Mouse (Mus musculus): ENCODE measurements at regions not wholly inside any gene's neighbourhood (a gene's known extent, or its start where the extent isn't known, plus 50 kb on each side); places are given as distances from the start of the nearest gene placed in this dataset.

DNA sequence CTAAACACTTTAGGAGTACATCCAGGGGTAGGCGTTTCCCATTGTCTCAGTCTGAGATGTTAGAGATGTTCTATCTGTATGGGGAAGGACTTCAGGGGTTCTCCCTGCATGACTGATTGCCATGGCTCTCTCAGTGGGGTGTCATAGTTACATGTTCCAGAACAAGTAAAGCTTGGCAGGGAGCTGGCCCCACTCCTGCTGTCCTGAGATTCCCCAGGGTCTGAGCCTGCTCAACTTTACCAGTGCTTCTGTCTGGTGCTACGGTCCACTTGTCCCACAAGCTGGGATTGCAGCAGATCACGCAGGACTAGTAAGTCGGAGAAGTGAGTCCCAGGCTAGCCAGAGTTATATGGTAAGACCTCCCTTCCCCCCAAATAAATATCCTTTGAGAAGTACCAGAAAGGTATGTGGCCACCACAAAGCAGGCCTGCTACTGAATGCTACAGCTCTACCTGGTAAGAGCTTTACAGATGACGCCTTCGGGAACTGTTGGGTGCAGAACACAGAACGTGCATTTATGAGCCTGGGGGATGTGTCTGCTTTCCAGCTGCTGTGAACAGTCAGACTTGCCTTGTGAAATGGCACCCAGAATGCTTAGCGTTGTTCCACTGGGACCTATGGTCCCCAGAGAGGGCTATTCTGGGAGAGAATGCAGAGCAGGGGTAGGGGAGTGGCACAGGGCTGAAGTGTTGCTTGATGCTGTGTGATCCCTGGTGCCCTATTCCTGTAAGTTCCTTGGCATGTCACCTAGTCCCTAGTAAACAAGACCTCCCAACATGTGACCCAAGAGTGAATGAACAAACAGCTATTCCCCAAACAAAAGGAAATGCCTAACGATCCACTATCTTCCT lies 148.9 kb upstream of the Tgfbr2 start:
- Histone ChIP-seq H3K4me3 (no peak overlapping the region), H3K9ac (no peak overlapping the region), H3K27me3 (no peaks in the 10 kb centered on the region), H3K4me2 (no peak overlapping the region), H3K9me3 (no peaks in the 10 kb centered on the region), H3K36me3 (no peaks in the 10 kb centered on the region), H3K27ac (peak overlapping the region; percentile 61), H3K4me1 (peaks cover 24% of the 10 kb centered on the region)
- WGBS = 64% methylated on average over 9 of the region's 9 CpGs
- ATAC-seq (ENCODE audit: borderline replicate concordance, extremely low read depth, low FRiP score, low TSS enrichment) = peak; percentile 86

DNA sequence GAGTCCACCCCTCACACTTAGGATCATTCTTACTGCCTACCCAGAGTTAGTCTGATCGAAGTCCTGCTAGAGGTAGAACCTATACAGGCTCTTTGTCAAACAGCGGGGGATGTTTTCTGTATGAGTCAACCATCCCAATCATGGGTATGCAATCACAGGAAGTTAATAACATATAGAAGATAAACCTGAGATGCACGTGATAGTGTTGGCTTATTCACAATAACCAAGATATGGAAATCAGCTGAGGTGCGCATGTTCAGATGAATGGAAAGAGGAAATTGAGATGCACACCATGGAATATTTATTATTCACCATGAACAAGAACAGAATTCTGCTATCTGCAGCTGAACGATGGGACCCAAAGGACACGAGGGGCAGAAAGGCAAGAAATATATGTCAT lies 146.7 kb upstream of the Tgfbr2 start:
- Histone ChIP-seq H3K4me3 (no peak overlapping the region), H3K27ac (no peak overlapping the region), H3K4me1 (peaks cover 24% of the 10 kb centered on the region), H3K27me3 (no peaks in the 10 kb centered on the region), H3K36me3 (no peaks in the 10 kb centered on the region), H3K9ac (no peak overlapping the region), H3K4me2 (no peak overlapping the region), H3K9me3 (no peaks in the 10 kb centered on the region)
- ATAC-seq (ENCODE audit: borderline replicate concordance, extremely low read depth, low FRiP score, low TSS enrichment) = no peak
- 88% methylated on average over 6 of the region's 6 CpGs for WGBS

DNA sequence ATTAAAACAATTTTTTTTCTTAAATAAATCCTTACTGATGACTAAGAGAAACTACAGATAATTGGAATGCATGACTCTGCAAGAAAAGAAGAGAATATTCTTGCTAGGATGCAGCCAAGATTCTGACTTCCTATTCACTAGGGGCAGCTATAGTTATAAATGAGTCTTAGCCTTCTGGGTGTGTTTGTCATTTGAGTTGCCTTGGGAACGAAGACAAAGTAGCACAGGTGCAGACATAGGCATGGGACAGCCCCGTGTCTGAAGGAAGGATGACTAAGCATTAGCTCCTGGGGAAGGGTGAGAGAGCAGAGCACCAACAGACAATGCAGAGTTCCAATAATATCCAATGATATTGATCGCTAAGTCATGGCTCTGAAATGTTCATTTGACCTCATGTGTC lies 144.3 kb upstream of the Tgfbr2 start:
- H3K4me2 ChIP-seq = no peak overlapping the region
- ATAC-seq (ENCODE audit: borderline replicate concordance, extremely low read depth, low FRiP score, low TSS enrichment) = no peak
- H3K4me3 ChIP-seq = no peak overlapping the region
- H3K36me3 ChIP-seq = no peaks in the 10 kb centered on the region
- no peak overlapping the region for H3K27ac ChIP-seq
- H3K27me3 ChIP-seq = no peaks in the 10 kb centered on the region
- peaks cover 22% of the 10 kb centered on the region for H3K4me1 ChIP-seq
- no peak overlapping the region for H3K9ac ChIP-seq
- WGBS = 71% methylated on average over 3 of the region's 3 CpGs
- H3K9me3 ChIP-seq = no peaks in the 10 kb centered on the region

DNA sequence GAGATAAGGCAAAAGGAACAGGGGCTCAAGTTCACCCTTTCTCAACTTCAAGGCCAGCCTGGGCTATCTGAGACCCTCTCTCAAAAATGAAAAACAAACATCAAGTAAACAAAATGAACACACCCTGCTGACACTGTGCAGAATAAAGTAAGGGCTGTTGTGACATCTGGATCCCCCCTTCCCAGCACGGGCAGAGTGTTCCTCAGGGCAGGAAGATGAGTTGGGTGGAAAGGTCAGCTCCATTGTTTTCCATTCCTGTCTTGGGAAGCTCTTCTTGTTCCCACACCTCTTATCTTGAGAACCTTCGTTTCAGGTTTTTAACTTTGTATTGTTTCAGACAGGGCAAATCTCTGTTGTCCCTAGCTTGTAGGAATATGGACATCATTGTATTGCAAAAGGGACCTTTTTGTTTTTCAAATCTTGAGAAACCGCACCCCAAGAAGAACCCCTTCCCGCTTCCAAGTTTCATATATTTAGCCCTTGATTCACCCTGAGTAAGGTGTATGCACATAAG lies 141.5 kb upstream of the Tgfbr2 start:
- WGBS = 57% methylated on average over 4 of the region's 4 CpGs
- H3K4me3 ChIP-seq = no peak overlapping the region
- no peak for ATAC-seq (ENCODE audit: borderline replicate concordance, extremely low read depth, low FRiP score, low TSS enrichment)
- no peak overlapping the region for H3K27ac ChIP-seq
- peaks cover 28% of the 10 kb centered on the region for H3K4me1 ChIP-seq
- H3K9me3 ChIP-seq = no peaks in the 10 kb centered on the region
- no peaks in the 10 kb centered on the region for H3K36me3 ChIP-seq
- no peak overlapping the region for H3K4me2 ChIP-seq
- H3K9ac ChIP-seq = no peak overlapping the region
- H3K27me3 ChIP-seq = no peaks in the 10 kb centered on the region

DNA sequence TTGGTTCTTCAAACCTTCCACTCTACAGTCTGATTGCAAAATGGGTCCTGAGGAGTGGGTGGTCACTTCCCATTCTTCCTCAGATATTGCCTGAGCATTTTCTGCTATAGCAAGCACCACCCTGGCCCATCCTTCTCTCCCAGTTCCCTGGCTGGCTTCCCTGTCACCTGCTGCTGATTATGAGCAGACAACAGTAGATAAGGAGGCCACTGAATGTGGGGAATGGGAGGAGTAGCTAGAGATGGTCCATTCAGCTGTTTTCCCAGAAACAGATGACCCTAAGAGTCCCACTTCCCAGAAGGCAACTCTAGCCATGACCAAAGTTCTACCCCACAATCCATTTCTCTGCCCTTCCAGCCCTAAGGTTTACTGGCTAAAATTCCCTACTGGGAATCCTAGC lies 139.6 kb upstream of the Tgfbr2 start:
- no peak overlapping the region for H3K4me3 ChIP-seq
- ATAC-seq (ENCODE audit: borderline replicate concordance, extremely low read depth, low FRiP score, low TSS enrichment) = no peak
- H3K27ac ChIP-seq = peak overlapping the region; percentile 34; the same call in 1 of the 2 replicates
- H3K9ac ChIP-seq = no peak overlapping the region
- H3K4me1 ChIP-seq = peaks cover 13% of the 10 kb centered on the region; the same call in 1 of the 2 replicates
- H3K4me2 ChIP-seq = no peak overlapping the region
- H3K36me3 ChIP-seq = no peaks in the 10 kb centered on the region
- H3K9me3 ChIP-seq = no peaks in the 10 kb centered on the region
- no peaks in the 10 kb centered on the region for H3K27me3 ChIP-seq

DNA sequence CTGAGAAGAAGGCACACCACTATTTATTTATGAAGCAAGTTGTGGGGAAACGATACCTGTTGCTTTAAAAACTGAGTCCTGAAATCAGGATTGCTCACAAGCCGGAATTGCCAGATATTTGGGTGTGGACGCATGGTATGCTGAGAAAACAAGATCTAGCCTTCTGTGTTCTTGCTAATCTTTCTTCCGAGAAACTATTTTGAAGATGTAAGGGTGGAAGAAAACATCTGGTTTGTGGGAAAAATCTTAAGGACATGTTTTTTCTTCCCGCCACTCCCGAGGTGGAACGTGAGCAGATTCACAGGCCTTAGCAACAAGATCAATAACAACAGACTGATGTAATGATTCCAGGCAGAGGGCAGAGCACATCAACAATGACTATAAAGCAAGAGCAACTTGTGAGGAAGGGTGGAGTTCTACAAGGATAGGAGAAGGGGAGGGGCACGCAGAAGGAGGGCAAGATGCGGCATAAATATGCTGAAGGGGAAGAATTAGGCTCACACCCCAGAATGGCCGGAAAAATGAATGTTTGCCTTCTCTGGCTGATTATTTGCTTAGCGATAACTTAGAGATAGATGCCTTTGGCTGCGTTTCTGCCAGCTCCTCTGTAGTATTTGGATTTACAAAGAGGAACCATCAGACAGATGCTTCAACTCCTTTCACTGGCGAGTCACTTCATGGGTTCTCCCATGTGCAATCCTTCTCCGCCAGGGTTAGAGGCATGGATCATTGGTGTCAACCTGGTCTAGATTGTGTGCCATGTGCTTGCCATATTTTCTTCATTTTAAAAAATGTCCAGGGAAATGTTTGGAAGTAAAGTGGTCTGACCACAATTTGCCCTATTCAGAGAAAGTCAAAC lies 139.0 kb upstream of the Tgfbr2 start:
- no peak for ATAC-seq (ENCODE audit: borderline replicate concordance, extremely low read depth, low FRiP score, low TSS enrichment)
- Histone ChIP-seq H3K36me3 (no peaks in the 10 kb centered on the region), H3K27me3 (no peaks in the 10 kb centered on the region), H3K9ac (no peak overlapping the region), H3K4me1 (peaks cover 13% of the 10 kb centered on the region; the same call in 1 of the 2 replicates), H3K27ac (peak overlapping the region; percentile 34), H3K4me3 (no peak overlapping the region), H3K9me3 (no peaks in the 10 kb centered on the region), H3K4me2 (no peak overlapping the region)
- WGBS = 44% methylated on average over 14 of the region's 14 CpGs

DNA sequence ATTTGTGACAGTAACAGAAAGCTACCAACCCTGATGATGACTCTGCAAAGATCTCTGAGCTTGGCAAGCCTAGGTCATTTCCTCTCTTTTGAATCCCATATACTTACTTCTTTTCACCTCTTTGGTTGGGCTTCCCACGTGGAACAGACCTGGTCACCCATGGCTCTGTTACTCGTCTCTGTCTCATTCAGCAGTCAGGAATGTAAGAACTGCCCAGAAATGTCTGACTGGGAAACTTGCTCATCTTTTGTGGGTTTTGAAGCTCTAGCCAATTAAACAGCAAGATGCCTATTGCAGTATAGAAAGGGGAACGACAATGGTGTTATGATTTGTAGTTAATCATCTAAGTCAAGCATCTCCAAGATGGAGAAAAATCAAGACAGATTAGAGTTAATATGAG lies 136.2 kb upstream of the Tgfbr2 start:
- Histone ChIP-seq H3K36me3 (no peaks in the 10 kb centered on the region), H3K4me1 (peaks cover 13% of the 10 kb centered on the region; the same call in 1 of the 2 replicates), H3K9ac (no peak overlapping the region), H3K4me3 (no peak overlapping the region), H3K9me3 (no peaks in the 10 kb centered on the region), H3K4me2 (no peak overlapping the region), H3K27ac (no peak overlapping the region), H3K27me3 (no peaks in the 10 kb centered on the region)
- 79% methylated on average over 3 of the region's 3 CpGs for WGBS
- no peak for ATAC-seq (ENCODE audit: borderline replicate concordance, extremely low read depth, low FRiP score, low TSS enrichment)

DNA sequence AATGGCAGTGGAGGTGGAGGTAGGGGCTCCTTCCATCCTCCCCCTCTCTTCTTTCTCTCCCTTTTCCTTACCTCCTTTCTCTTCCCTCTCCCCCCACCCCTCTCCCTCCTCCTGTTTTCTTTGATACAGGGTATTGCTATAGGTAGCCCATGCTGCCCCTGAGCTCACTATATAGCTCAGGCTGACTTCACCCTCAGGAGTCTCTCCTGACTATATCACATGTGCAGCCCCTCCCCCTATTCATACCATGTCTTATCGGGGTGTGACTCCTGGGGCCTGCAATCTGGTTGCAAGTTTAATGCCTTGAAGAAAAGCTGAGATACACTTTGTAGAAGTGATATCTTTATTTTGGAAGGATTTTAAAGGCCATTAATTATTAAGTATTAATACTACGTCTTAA lies 126.4 kb upstream of the Tgfbr2 start:
- Histone ChIP-seq H3K36me3 (no peaks in the 10 kb centered on the region), H3K9ac (no peak overlapping the region), H3K4me1 (no peaks in the 10 kb centered on the region), H3K4me3 (no peak overlapping the region), H3K27ac (no peak overlapping the region), H3K27me3 (no peaks in the 10 kb centered on the region), H3K4me2 (no peak overlapping the region), H3K9me3 (no peaks in the 10 kb centered on the region)
- 74% methylated on average over 2 of the region's 2 CpGs for WGBS
- no peak for ATAC-seq (ENCODE audit: borderline replicate concordance, extremely low read depth, low FRiP score, low TSS enrichment)

DNA sequence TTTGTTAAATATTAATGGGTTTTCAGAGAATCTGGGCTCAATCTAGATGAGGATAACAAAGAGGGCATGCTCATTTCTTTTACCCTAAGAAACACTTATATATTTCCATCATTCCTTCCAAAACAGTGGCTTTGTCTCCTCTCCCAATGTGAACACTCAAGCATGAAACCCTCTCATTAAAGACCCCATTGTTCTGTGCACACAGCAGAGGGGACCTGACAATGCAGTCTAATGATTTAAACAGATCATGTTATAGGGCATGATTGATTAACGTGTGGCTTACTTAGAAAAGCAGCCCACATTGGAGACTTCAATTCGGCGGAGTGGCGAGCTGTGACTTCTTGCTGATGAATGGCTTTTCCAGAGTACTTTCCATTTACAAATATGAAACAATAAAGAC lies 123.6 kb upstream of the Tgfbr2 start:
- Histone ChIP-seq H3K4me1 (peaks cover under 1% of the 10 kb centered on the region; the same call in 1 of the 2 replicates), H3K4me2 (no peak overlapping the region), H3K9ac (no peak overlapping the region), H3K27ac (no peak overlapping the region), H3K36me3 (no peaks in the 10 kb centered on the region), H3K27me3 (no peaks in the 10 kb centered on the region), H3K9me3 (no peaks in the 10 kb centered on the region), H3K4me3 (no peak overlapping the region)
- WGBS = 85% methylated on average over 4 of the region's 4 CpGs
- no peak for ATAC-seq (ENCODE audit: borderline replicate concordance, extremely low read depth, low FRiP score, low TSS enrichment)

DNA sequence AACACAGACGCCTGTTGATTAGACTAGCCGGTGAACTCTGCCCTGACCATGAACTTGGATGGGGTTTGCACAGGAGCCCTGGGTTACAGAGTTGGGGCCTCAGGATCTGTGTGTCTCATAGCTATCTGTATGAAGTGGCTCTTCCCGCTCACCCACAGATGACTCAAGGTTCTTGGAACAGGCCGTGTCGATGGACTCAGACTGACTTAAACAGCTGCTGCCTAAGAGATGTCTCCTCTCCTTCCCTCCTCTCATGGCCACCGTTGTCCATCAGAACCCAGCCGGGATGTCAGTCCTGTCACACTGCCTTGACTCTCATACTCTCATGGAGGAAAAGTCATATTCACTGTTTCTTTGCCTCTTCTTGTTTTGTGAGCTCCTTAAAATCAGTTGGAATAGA lies 121.2 kb upstream of the Tgfbr2 start:
- ATAC-seq (ENCODE audit: borderline replicate concordance, extremely low read depth, low FRiP score, low TSS enrichment) = no peak
- Histone ChIP-seq H3K4me1 (peaks cover 12% of the 10 kb centered on the region), H3K27me3 (no peaks in the 10 kb centered on the region), H3K4me2 (no peak overlapping the region), H3K4me3 (no peak overlapping the region), H3K9me3 (no peaks in the 10 kb centered on the region), H3K27ac (no peak overlapping the region; the same call in 1 of the 2 replicates), H3K36me3 (no peaks in the 10 kb centered on the region), H3K9ac (no peak overlapping the region)
- 59% methylated on average over 7 of the region's 7 CpGs for WGBS

DNA sequence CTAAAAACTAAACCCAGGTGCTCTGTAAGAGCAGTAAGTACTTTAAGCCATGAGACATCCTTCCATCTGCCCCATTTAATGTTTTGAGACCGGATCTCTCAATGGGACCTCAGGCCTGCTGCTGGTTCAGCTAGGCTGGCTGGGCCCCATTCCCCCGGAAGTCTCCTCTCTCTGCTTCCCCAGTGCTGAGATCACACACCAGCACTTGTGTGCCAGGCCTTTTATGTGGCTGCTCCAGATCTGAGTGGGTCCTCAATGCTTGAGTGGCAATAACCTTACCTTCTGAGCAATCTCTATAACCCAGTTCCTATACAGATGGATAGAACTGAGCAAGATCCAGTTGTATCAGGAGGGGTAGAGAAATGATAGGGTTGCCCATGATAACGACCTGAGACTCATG lies 118.9 kb upstream of the Tgfbr2 start:
- Histone ChIP-seq H3K27me3 (no peaks in the 10 kb centered on the region), H3K4me1 (peaks cover 12% of the 10 kb centered on the region), H3K36me3 (no peaks in the 10 kb centered on the region), H3K4me3 (no peak overlapping the region), H3K4me2 (no peak overlapping the region), H3K27ac (0 out of 2 replicates have a peak overlapping the region, but pooled peaks have one; percentile 46), H3K9ac (no peak overlapping the region), H3K9me3 (no peaks in the 10 kb centered on the region)
- 56% methylated on average over 3 of the region's 3 CpGs for WGBS
- no peak for ATAC-seq (ENCODE audit: borderline replicate concordance, extremely low read depth, low FRiP score, low TSS enrichment)

DNA sequence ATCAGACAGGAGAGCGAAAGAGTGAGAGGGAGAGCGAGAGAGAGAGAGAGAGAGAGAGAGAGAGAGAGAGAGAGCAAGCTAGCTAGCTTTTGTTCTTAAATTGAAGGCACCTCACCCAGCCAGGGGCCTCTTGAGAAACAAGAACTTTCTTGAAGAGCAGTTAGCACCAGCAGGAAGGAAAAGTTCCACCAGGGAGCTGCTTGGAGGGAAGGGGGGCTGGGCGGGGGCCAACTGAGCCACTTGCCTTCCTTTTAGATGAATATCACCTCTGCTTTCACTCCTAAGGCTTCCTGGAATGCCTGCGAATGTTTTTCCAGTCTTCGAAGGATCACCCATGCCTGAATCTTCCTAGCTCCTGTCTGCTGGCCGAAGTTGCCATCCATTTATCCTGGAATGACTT lies 118.0 kb upstream of the Tgfbr2 start:
- peak overlapping the region; percentile 46 for H3K27ac ChIP-seq
- no peaks in the 10 kb centered on the region for H3K36me3 ChIP-seq
- H3K9me3 ChIP-seq = no peaks in the 10 kb centered on the region
- no peaks in the 10 kb centered on the region for H3K27me3 ChIP-seq
- no peak overlapping the region for H3K9ac ChIP-seq
- H3K4me2 ChIP-seq = no peak overlapping the region
- WGBS = 54% methylated on average over 6 of the region's 6 CpGs
- ATAC-seq (ENCODE audit: borderline replicate concordance, extremely low read depth, low FRiP score, low TSS enrichment) = no peak; the same call in 1 of the 2 replicates
- no peak overlapping the region for H3K4me3 ChIP-seq
- peaks cover 12% of the 10 kb centered on the region for H3K4me1 ChIP-seq
